Mouse (Mus musculus) kidney, postnatal 14 days (tissue): ENCODE measurements at regions not wholly inside any gene's neighbourhood (a gene's known extent, or its start where the extent isn't known, plus 50 kb on each side); places are given as distances from the start of the nearest gene placed in this dataset.

Source experiments
- DNase-seq: peaks from one replicate; pipeline ENCODE4 v3.0.0; 2022; ENCODE audit warnings: mixed read lengths

DNA sequence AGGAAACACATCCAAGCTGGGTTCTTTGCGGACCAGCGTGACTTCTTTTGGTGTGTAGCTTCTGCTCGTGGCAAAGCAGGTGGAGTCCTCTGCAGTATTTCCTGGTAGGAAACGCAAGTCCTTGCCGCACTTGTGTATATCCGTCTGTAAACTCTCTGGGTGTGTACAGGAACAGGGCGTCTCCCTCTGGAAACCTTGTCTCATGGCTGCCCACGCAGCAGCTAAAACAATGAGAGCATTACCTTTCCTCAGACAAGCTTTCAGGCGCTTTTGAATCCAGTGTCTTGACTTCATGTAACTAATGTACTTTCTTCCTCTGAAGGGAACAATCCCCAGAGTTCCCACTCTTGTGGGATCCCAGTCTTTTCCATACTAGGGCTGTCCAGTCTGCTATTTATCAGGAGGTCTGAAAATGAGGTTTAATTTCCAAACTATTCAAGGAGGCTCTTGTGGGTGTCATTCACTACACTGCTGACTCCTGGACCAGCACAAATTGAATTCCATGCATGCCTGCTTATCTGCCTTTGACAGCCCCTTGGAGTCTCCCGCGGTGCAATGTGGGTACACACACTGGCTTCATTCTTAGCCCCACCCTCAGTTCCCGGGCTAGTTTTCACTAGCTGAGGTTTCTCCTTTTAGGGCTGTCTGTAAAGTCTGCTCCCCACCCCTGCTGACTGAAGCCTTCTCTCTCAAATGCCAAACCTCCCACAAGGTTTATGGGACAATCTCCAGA is 161.6 kb upstream of the Anxa10 start:
- DNase-seq, result peak; percentile 24

DNA sequence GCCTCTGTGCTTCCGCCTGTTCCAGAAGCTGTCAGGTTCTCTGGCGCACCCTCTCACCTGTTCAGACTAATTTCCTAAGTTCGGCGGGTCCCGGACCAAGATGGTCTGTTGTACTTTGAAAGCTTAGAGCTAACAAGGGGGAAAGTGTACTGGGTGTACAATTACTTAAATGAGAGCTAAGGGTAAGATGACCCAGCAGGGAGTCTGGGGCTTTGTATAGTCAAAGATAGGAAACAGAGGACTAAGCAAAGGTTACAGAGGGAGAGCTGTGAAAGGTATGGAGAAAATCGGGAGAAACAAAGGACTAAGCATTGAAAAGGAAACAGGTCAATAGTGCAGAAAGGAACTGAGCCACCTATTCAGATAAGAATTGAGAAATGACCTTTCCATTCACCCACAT is 127.6 kb upstream of the Anxa10 start:
- no peak for DNase-seq
